Mouse (Mus musculus) intestine, embryonic 14.5 days (tissue): ENCODE data around the gene Cd300a. TPM values are rescaled to one million over a fixed set of nuclear protein-coding genes. Genes with fewer than 3 reads are reported as not detected.

Source experiments
- ATAC-seq: fragments of 200-750 bp; cut with Nextera tagmentation; replicated peaks from 2 replicates; pipeline ENCODE4 v1.8.0; 2017; ENCODE audit warnings: low read depth, moderate number of reproducible peaks, moderate TSS enrichment, moderate library complexity; ENCODE audit not compliant: low FRiP score, low TSS enrichment
- DNase-seq: peaks from one replicate; pipeline ENCODE4 v3.0.0-alpha.2; 2018; ENCODE audit warnings: low spot score
- H3K27ac ChIP-seq: fragments of 300-500 bp; sonication (generic); 2 replicates; pipeline ENCODE4 v1.5.1; 2014; ENCODE audit warnings: low read depth, mild to moderate bottlenecking, control low read depth
- H3K27me3 ChIP-seq: fragments of 300-500 bp; sonication (generic); replicated peaks from 2 replicates; pipeline ENCODE4 v1.6.1; 2014; ENCODE audit warnings: low read length, control low read depth; ENCODE audit not compliant: control insufficient read depth, insufficient read depth
- H3K36me3 ChIP-seq: fragments of 300-500 bp; sonication (generic); 2 replicates; pipeline ENCODE4 v1.6.1; 2014; ENCODE audit warnings: low read length, control low read depth; ENCODE audit not compliant: control insufficient read depth, insufficient read depth
- H3K4me1 ChIP-seq: fragments of 300-500 bp; sonication (generic); replicated peaks from 2 replicates; pipeline ENCODE4 v1.6.1; 2014; ENCODE audit warnings: low read length, control low read depth, mixed read lengths; ENCODE audit not compliant: control insufficient read depth, insufficient read depth
- H3K4me2 ChIP-seq: fragments of 300-500 bp; sonication (generic); 2 replicates; pipeline ENCODE4 v1.6.1; 2014; ENCODE audit warnings: low read length
- H3K4me3 ChIP-seq: fragments of 300-500 bp; sonication (generic); 2 replicates; pipeline ENCODE4 v1.5.1; 2014; ENCODE audit warnings: low read depth, low read length, control low read depth, mixed read lengths
- H3K9ac ChIP-seq: fragments of 300-500 bp; sonication (generic); 2 replicates; pipeline ENCODE4 v1.6.1; 2014; ENCODE audit warnings: mild to moderate bottlenecking, low read length
- H3K9me3 ChIP-seq: fragments of 300-500 bp; sonication (generic); 2 replicates; pipeline ENCODE4 v1.6.1; 2016; ENCODE audit warnings: low read length, control low read depth; ENCODE audit not compliant: control insufficient read depth
- WGBS: fragments of 180-500 bp; shearing (Covaris S2); extraction: QIAGEN DNeasy Blood & Tissue Kit; methylation state at CpG from one replicate; pipeline ENCODE4 v1.1.7; 2014; 5-methylcytosine and 5-hydroxymethylcytosine counted together
- polyA plus RNA-seq: library from polyadenylated mRNA; unstranded; fragments of >200 nt; fragmentation: Nextera tagmentation; extraction: Ambion mirVana; gene quantifications from 2 replicates; pipeline ENCODE4 v1.2.1, GENCODE M21; 2014

Gene Cd300a
- polyA plus RNA-seq, 1 experiment from 2014 or later: 0.89 TPM

DNA sequence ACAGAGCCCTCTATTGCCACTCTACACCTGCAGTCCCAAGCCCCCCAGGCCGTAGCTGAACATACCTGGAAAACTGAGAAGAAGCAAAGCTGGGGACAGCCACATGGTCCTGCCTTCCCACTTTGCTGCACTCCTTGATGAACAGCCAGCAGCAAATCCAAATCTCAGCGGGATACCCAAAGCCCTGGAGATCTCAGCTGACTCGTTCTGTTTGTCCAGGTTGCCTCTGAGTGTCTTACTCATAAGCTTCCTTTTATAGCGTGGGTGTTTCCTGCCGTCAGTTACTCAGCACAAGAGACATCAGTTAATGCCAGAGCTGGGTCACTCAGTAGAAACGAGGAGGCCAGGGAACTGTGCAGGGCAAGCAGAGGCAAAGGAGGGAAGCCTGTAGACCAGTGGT lies 44.3 kb downstream of the Cd300a start, which contains the start of gene Cd300lb:
Cd300lb (minus strand) TSS at position 243 of the 400 bp plus-strand sequence.
- no peaks in the 10 kb centered on the region for H3K4me1 ChIP-seq
- no peak for ATAC-seq
- H3K27ac ChIP-seq: no peak within 1 kb of the TSS
- no peaks in the 10 kb centered on the region for H3K27me3 ChIP-seq
- H3K9ac ChIP-seq: no peak within 1 kb of the TSS
- H3K36me3 ChIP-seq: no peaks in the 10 kb centered on the region
- no peaks in the 10 kb centered on the region for H3K9me3 ChIP-seq
- 53% methylated on average over 6 of the region's 6 CpGs for WGBS
- DNase-seq: no peak
- no peak within 1 kb of the TSS for H3K4me2 ChIP-seq
- no peak within 1 kb of the TSS for H3K4me3 ChIP-seq

Other genes starting within 250 kb of the Cd300a start
- 1,083 and 1,275 TPM in 2 replicates for gene Rpl38, start 221.5 kb upstream of the Cd300a start, polyA plus RNA-seq
- gene Ttyh2, start 214.6 kb upstream of the Cd300a start, polyA plus RNA-seq: 17.7 and 19.9 TPM in 2 replicates
- 0.14 and 0.24 TPM in 2 replicates for gene Dnaic2, start 162.6 kb upstream of the Cd300a start, polyA plus RNA-seq
- 0.27 and 1.2 TPM in 2 replicates for gene Kif19a, start 124.7 kb upstream of the Cd300a start, polyA plus RNA-seq
- 1.2 and 2.9 TPM in 2 replicates for gene Btbd17, start 94.1 kb upstream of the Cd300a start, polyA plus RNA-seq
- 0.16 TPM in 1 of 2 replicates, not detected in the other for gene Gpr142, start 91.1 kb upstream of the Cd300a start, polyA plus RNA-seq
- 21.8 and 23.6 TPM in 2 replicates for gene Gprc5c, start 38.9 kb upstream of the Cd300a start, polyA plus RNA-seq
- 0.20 and 0.36 TPM in 2 replicates for gene Cd300lb, start 44.3 kb downstream of the Cd300a start, polyA plus RNA-seq
- gene Cd300c, start 79.1 kb downstream of the Cd300a start, polyA plus RNA-seq: not detected in 2 replicates
- gene Cd300ld, start 99.9 kb downstream of the Cd300a start, polyA plus RNA-seq: 0.13 and 0.15 TPM in 2 replicates
- 1.7 and 3.0 TPM in 2 replicates for gene Cd300c2, start 111.8 kb downstream of the Cd300a start, polyA plus RNA-seq
- gene Cd300ld2, start 126.2 kb downstream of the Cd300a start, polyA plus RNA-seq: not detected in 2 replicates
- not detected in 2 replicates for gene Cd300ld4, start 137.0 kb downstream of the Cd300a start, polyA plus RNA-seq
- not detected in 2 replicates for gene Cd300ld5, start 147.7 kb downstream of the Cd300a start, polyA plus RNA-seq
- gene Cd300ld3, start 158.4 kb downstream of the Cd300a start, polyA plus RNA-seq: not detected in 2 replicates
- gene Cd300e, start 172.1 kb downstream of the Cd300a start, polyA plus RNA-seq: 0.08 and 0.19 TPM in 2 replicates
- 3.3 and 5.0 TPM in 2 replicates for gene Rab37, start 201.4 kb downstream of the Cd300a start, polyA plus RNA-seq
- gene Cd300lf, start 244.0 kb downstream of the Cd300a start, polyA plus RNA-seq: 0.27 and 1.0 TPM in 2 replicates